Mouse (Mus musculus) stomach, postnatal 0 days (tissue): ENCODE data around the gene Bcl2l1.

ENCODE experiments used
- CTCF ChIP-seq: IDR thresholded peaks from 2 replicates; pipeline ENCODE4 v1.5.1; 2016; ENCODE audit warnings: antibody characterized with exemption, low read depth, mild to moderate bottlenecking, moderate library complexity
- EP300 ChIP-seq: optimal IDR thresholded peaks from 2 replicates; pipeline ENCODE3; 2016; ENCODE audit warnings: antibody characterized with exemption

GRCm38 (mm10) chr2:152787543-152787942, 44.0 kb downstream of the Bcl2l1 start:
- TF ChIP-seq EP300 (no peak), CTCF (no peak)
